ENCODE assay signal across 26 mouse cellular contexts in the genomic region with DNA sequence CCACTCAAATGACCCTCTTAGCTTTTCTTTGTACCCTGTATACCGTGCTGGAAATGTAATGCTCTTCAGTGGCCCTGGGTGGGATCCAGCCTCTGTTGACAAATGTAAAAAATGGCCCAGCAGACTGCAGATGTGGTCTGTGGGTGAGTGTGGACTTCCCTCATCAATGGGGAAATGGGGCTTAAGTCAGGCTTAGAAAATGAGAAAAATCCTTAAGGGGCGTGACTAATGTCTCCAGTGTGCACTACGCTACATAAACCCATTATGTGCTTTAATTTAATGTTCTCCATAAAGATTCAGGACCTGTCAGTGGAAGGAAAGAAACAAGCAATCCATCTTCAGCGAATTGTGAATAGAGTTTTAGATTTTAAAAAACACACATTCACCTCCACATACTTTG. TPM values are rescaled to one million over a fixed set of nuclear protein-coding genes. Genes with fewer than 3 reads are reported as not detected.
A peak's percentile ranks its signal among the peaks of the same experiment; 100 is the strongest.
DNase-seq lines count a peak whose midpoint lies in the region; ATAC-seq and TF ChIP-seq lines count a peak whose summit lies in the region.
"Had no signal": no experiment of that assay in that cellular context is flagged by ENCODE, and none has a peak within 500 bp of the region (broad histone marks: within the 10 kb centered on the region; RNA-seq: fewer than 3 reads in every experiment).

No protein-coding gene starts in this region.

- H3K4me1 ChIP-seq in neural tube, embryonic 11.5 days (ENCODE audit: control insufficient read depth, insufficient read depth, low read length): peaks cover 19% of the 10 kb centered on the region
- peaks cover 23% of the 10 kb centered on the region for H3K4me1 ChIP-seq in neural tube, embryonic 15.5 days
- H3K4me1 ChIP-seq in testis, adult 2 months (ENCODE audit: control insufficient read depth, insufficient read depth, low read length): no peaks in the 10 kb centered on the region

- no peak for TF ChIP-seq CTCF in testis, adult 2 months (IDR thresholded peaks at IDR 0.05; ENCODE audit: control insufficient read depth, insufficient read depth, insufficient replicate concordance, low read depth, low read length)

- no peaks in the 10 kb centered on the region for H3K27me3 ChIP-seq in neural tube, embryonic 11.5 days (ENCODE audit: control insufficient read depth, insufficient read depth, low read length)
- H3K27me3 ChIP-seq in neural tube, embryonic 15.5 days (replicated peaks): no peaks in the 10 kb centered on the region
- no peaks in the 10 kb centered on the region for H3K27me3 ChIP-seq in testis, adult 2 months (ENCODE audit: control insufficient read depth, insufficient read depth, low read length)
- H3K27me3 ChIP-seq in myocyte (ENCODE audit: control insufficient read depth, insufficient read depth, insufficient read length): no peaks in the 10 kb centered on the region
- H3K27me3 ChIP-seq: CH12.LX; forebrain, embryonic 12.5 days; Patski had no signal

- no peak overlapping the region for H3ac ChIP-seq in myocyte (ENCODE audit: control insufficient read depth, insufficient read length)

- no peak for DNase-seq in neural tube, embryonic 11.5 days (ENCODE audit: low spot score)
- DNase-seq in testis, postnatal 14 days (ENCODE audit: low spot score): no peak
- no peak for DNase-seq in cerebellum, adult 8-10 months
- DNase-seq: adrenal gland, adult 8-10 months; adrenal gland, postnatal 14 days; adrenal gland, postnatal 36 days; cerebellum, adult 11-12 months; cerebellum, adult 2 months; cerebellum, adult 9-11 months; cerebellum, postnatal 14 days; cerebellum, postnatal 36 days had no signal

- ATAC-seq in neural tube, embryonic 11.5 days (ENCODE audit: insufficient read depth, low FRiP score, low TSS enrichment): peak; percentile 65; the same call in 1 of the 2 replicates
- no peak for ATAC-seq in neural tube, embryonic 15.5 days (ENCODE audit: low FRiP score)
- no peak for ATAC-seq in CD4-positive, CD25-positive, alpha-beta regulatory T cell, adult 4 months
- ATAC-seq: activated CD4-positive, CD25-positive, alpha-beta regulatory T cell, adult 4 months; forebrain, embryonic 14.5 days; forebrain, embryonic 16.5 days; Patski had no signal

- H3K9me3 ChIP-seq in neural tube, embryonic 11.5 days (ENCODE audit: control insufficient read depth, low read length): no peaks in the 10 kb centered on the region
- no peaks in the 10 kb centered on the region for H3K9me3 ChIP-seq in neural tube, embryonic 15.5 days (replicated peaks)
- H3K9me3 ChIP-seq: embryonic facial prominence, embryonic 13.5 days; embryonic facial prominence, embryonic 15.5 days; forebrain, embryonic 10.5 days; forebrain, embryonic 12.5 days had no signal

- H3K9ac ChIP-seq in neural tube, embryonic 11.5 days (ENCODE audit: low read length): no peak overlapping the region
- no peak overlapping the region for H3K9ac ChIP-seq in neural tube, embryonic 15.5 days (replicated peaks)
- H3K9ac ChIP-seq: embryonic facial prominence, embryonic 13.5 days; embryonic facial prominence, embryonic 15.5 days; forebrain, embryonic 12.5 days had no signal

- no peak for TF ChIP-seq POLR2A in testis, adult 2 months (IDR thresholded peaks at IDR 0.05; ENCODE audit: control insufficient read depth, low read depth, low read length)
- no peak for TF ChIP-seq POLR2A in myocyte (IDR thresholded peaks at IDR 0.05; ENCODE audit: insufficient read length, low read depth)

- H3K79me2 ChIP-seq in myocyte (ENCODE audit: control insufficient read depth, insufficient read depth): peaks cover 5% of the 10 kb centered on the region

- H3K4me2 ChIP-seq in neural tube, embryonic 11.5 days (ENCODE audit: low read depth): no peak overlapping the region
- no peak overlapping the region for H3K4me2 ChIP-seq in neural tube, embryonic 15.5 days
- H3K4me2 ChIP-seq in myocyte (ENCODE audit: low read depth): peak overlapping the region; percentile 16
- H3K4me2 ChIP-seq: embryonic facial prominence, embryonic 13.5 days; embryonic facial prominence, embryonic 15.5 days; forebrain, embryonic 12.5 days had no signal

- H3K36me3 ChIP-seq in neural tube, embryonic 11.5 days (ENCODE audit: control insufficient read depth, insufficient read depth, low read length): no peaks in the 10 kb centered on the region
- H3K36me3 ChIP-seq in neural tube, embryonic 15.5 days: no peaks in the 10 kb centered on the region
- H3K36me3 ChIP-seq in testis, adult 2 months (ENCODE audit: control insufficient read depth, insufficient read depth, low read length): no peaks in the 10 kb centered on the region
- H3K36me3 ChIP-seq in myocyte (ENCODE audit: control insufficient read depth, insufficient read depth): no peaks in the 10 kb centered on the region
- H3K36me3 ChIP-seq: embryonic facial prominence, embryonic 13.5 days; embryonic facial prominence, embryonic 15.5 days; forebrain, embryonic 12.5 days; G1E had no signal

- WGBS in neural tube, embryonic 11.5 days: 41% methylated on average over 4 of the region's 4 CpGs
- 21% methylated on average over 4 of the region's 4 CpGs for WGBS in neural tube, embryonic 15.5 days

- H3K4me3 ChIP-seq in neural tube, embryonic 11.5 days (ENCODE audit: low read depth, low read length): no peak overlapping the region
- H3K4me3 ChIP-seq in neural tube, embryonic 15.5 days (replicated peaks): no peak overlapping the region
- H3K4me3 ChIP-seq in testis, adult 2 months (ENCODE audit: control insufficient read depth, low read depth, low read length): peak overlapping the region; percentile 45; the same call in 1 of the 2 replicates
- no peak overlapping the region for H3K4me3 ChIP-seq in myocyte
- H3K4me3 ChIP-seq: embryonic facial prominence, embryonic 13.5 days; embryonic facial prominence, embryonic 15.5 days; erythroblast, embryonic 14.5 days; forebrain, embryonic 10.5 days; forebrain, embryonic 12.5 days had no signal

- no peak overlapping the region for H3K27ac ChIP-seq in neural tube, embryonic 11.5 days (ENCODE audit: low read depth, low read length)
- no peak overlapping the region for H3K27ac ChIP-seq in neural tube, embryonic 15.5 days (replicated peaks)
- H3K27ac ChIP-seq in testis, adult 2 months (ENCODE audit: control insufficient read depth, insufficient read depth, low read depth, low read length): no peak overlapping the region
- H3K27ac ChIP-seq: embryonic facial prominence, embryonic 13.5 days; embryonic facial prominence, embryonic 15.5 days; forebrain, embryonic 10.5 days had no signal

TF ChIP-seq in myocyte, 11 proteins besides CTCF, POLR2A, EP300 and RAD21:
- TF ChIP-seq MYOG (IDR thresholded peaks at IDR 0.05; ENCODE audit: control insufficient read depth in 1 of 3, insufficient read depth in 1 of 3, insufficient read length in 2 of 3, low read depth in 2 of 3) (no peak), E2F4 (IDR thresholded peaks at IDR 0.05; ENCODE audit: insufficient read depth) (no peak), CEBPB (IDR thresholded peaks at IDR 0.05; ENCODE audit: insufficient read depth, poor library complexity, severe bottlenecking) (no peak), TCF3 (IDR thresholded peaks at IDR 0.05; ENCODE audit: insufficient read length, low read depth) (no peak), MAX (IDR thresholded peaks at IDR 0.05; ENCODE audit: low read depth) (no peak), POLR2AphosphoS2 (IDR thresholded peaks at IDR 0.05; ENCODE audit: insufficient read length, low read depth) (no peak), SRF (IDR thresholded peaks at IDR 0.05; ENCODE audit: control insufficient read depth, insufficient read length, low read depth) (no peak)

RNA-seq across cellular contexts. Expression of gene Cadm1, which starts 40.2 kb away (rescaled TPM):
- polyA plus RNA-seq in neural tube, embryonic 11.5 days (2014; fragmentation: Nextera tagmentation; extraction: Ambion mirVana): 174 and 190 TPM in 2 replicates
- polyA plus RNA-seq in neural tube, embryonic 15.5 days (2015; fragmentation: Nextera tagmentation; extraction: Ambion mirVana): 146 and 157 TPM in 2 replicates
- 70.8 and 92.2 TPM in 2 replicates for polyA plus RNA-seq in testis, adult 2 months (2012; rRNA removed)
- 9.3 TPM for polyA plus RNA-seq in myocyte (2012; fragmentation: generic; extraction: Trizol)
- under 1 TPM; 0.34 to 0.50 TPM for polyA plus RNA-seq in CD4-positive, CD25-positive, alpha-beta regulatory T cell, adult 4 months (2017; shearing (Covaris generic))
- polyA plus RNA-seq: G1E had no signal
